Comparison of ENCODE assay signal across 8 mouse cellular contexts in the genomic region with DNA sequence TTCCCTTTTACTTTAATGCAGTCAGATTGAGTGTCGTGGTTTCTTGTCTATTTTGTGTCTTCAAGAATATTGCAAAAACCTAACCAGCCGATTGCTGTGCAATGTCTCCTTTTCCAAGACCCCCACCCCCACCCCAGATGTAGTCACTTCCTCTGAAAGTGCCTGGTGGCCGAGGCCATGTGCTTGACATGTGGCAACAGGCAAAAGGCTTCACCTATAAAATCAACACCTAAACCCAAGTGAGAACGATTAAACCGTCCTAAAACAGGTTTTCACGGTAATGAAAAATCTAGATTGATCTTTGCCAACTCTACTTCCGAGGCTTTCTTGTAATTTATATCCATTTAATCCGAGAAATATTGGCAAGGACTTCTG. TPM values are rescaled to one million over a fixed set of nuclear protein-coding genes. Genes with fewer than 3 reads are reported as not detected.
DNase-seq lines count a peak whose midpoint lies in the region; ATAC-seq lines count a peak whose summit lies in the region.

No protein-coding gene starts in this region.

- DNase-seq in adrenal gland, postnatal 10 days = peak; percentile 23
- no peak for DNase-seq in adrenal gland, postnatal 25 days
- DNase-seq in A20 (ENCODE audit: low read depth, low spot score) = peak; percentile 80
- peak; percentile 55 for DNase-seq in embryonic facial prominence, embryonic 14.5 days (ENCODE audit: low spot score)
- DNase-seq in frontal cortex, postnatal 10 days (ENCODE audit: low spot score in 2 of 2) = no peak
- DNase-seq in left cerebral cortex, postnatal 10 days (ENCODE audit: extremely low spot score in 1 of 2, low spot score in 2 of 2) = no peak

- no peaks in the 10 kb centered on the region for H3K27me3 ChIP-seq in embryonic facial prominence, embryonic 14.5 days (replicated peaks; ENCODE audit: control insufficient read depth, insufficient read depth, low read length)
- H3K27me3 ChIP-seq in limb, embryonic 13.5 days = no peaks in the 10 kb centered on the region
- H3K27me3 ChIP-seq in neural tube, embryonic 13.5 days = no peaks in the 10 kb centered on the region

- peak overlapping the region; percentile 97 for H3K27ac ChIP-seq in embryonic facial prominence, embryonic 14.5 days (replicated peaks; ENCODE audit: low read depth, low read length)
- peak overlapping the region; percentile 96; the same call in 1 of the 2 replicates for H3K27ac ChIP-seq in limb, embryonic 13.5 days
- no peak overlapping the region for H3K27ac ChIP-seq in neural tube, embryonic 13.5 days (replicated peaks)

- H3K4me2 ChIP-seq in embryonic facial prominence, embryonic 14.5 days (ENCODE audit: low read depth, low read length) = peak overlapping the region; percentile 77
- peak overlapping the region; percentile 81 for H3K4me2 ChIP-seq in limb, embryonic 13.5 days (replicated peaks)
- peak overlapping the region; percentile 80 for H3K4me2 ChIP-seq in neural tube, embryonic 13.5 days

- peaks cover 25% of the 10 kb centered on the region for H3K4me1 ChIP-seq in embryonic facial prominence, embryonic 14.5 days (ENCODE audit: control insufficient read depth, insufficient read depth, low read length)
- H3K4me1 ChIP-seq in limb, embryonic 13.5 days = peaks cover 44% of the 10 kb centered on the region
- peaks cover 37% of the 10 kb centered on the region for H3K4me1 ChIP-seq in neural tube, embryonic 13.5 days (replicated peaks)

- no peaks in the 10 kb centered on the region for H3K9me3 ChIP-seq in embryonic facial prominence, embryonic 14.5 days (ENCODE audit: control insufficient read depth, low read length)
- no peaks in the 10 kb centered on the region for H3K9me3 ChIP-seq in limb, embryonic 13.5 days
- H3K9me3 ChIP-seq in neural tube, embryonic 13.5 days = no peaks in the 10 kb centered on the region

- intact Hi-C loops in left cerebral cortex, postnatal 10 days (cut with DNase I) = no loop called here

- peak overlapping the region; percentile 100 for H3K9ac ChIP-seq in embryonic facial prominence, embryonic 14.5 days (ENCODE audit: low read depth, low read length)
- H3K9ac ChIP-seq in limb, embryonic 13.5 days = peak overlapping the region; percentile 99
- H3K9ac ChIP-seq in neural tube, embryonic 13.5 days = peak overlapping the region; percentile 98

- WGBS in embryonic facial prominence, embryonic 14.5 days = 0% methylated on average over 8 of the region's 8 CpGs
- 1% methylated on average over 8 of the region's 8 CpGs for WGBS in limb, embryonic 13.5 days
- WGBS in neural tube, embryonic 13.5 days = under 1% methylated on average over 8 of the region's 8 CpGs

- no peak for ATAC-seq in embryonic facial prominence, embryonic 14.5 days (ENCODE audit: low read depth)
- no peak for ATAC-seq in limb, embryonic 13.5 days (ENCODE audit: low FRiP score, low read depth)
- ATAC-seq in neural tube, embryonic 13.5 days (ENCODE audit: low read depth) = no peak

- H3K4me3 ChIP-seq in embryonic facial prominence, embryonic 14.5 days (ENCODE audit: low read depth, low read length) = peak overlapping the region; percentile 100
- peak overlapping the region; percentile 99 for H3K4me3 ChIP-seq in limb, embryonic 13.5 days
- H3K4me3 ChIP-seq in neural tube, embryonic 13.5 days = peak overlapping the region; percentile 100

- H3K36me3 ChIP-seq in embryonic facial prominence, embryonic 14.5 days (ENCODE audit: control insufficient read depth, insufficient read depth, low read length) = peaks cover 27% of the 10 kb centered on the region
- H3K36me3 ChIP-seq in limb, embryonic 13.5 days = peaks cover 23% of the 10 kb centered on the region
- H3K36me3 ChIP-seq in neural tube, embryonic 13.5 days = peaks cover 18% of the 10 kb centered on the region

RNA-seq across cellular contexts. Expression of a gene that starts 1.1 kb away (rescaled TPM):
- 100 to 1,000 TPM; 395 to 399 TPM for total RNA-seq in adrenal gland, postnatal 10 days (2021)
- total RNA-seq in adrenal gland, postnatal 25 days (2021) = 346 and 405 TPM in 2 replicates
- 1,063 and 1,144 TPM in 2 replicates for polyA plus RNA-seq in embryonic facial prominence, embryonic 14.5 days (2014; fragmentation: Nextera tagmentation; extraction: Ambion mirVana)
- polyA plus RNA-seq in limb, embryonic 13.5 days (2015; fragmentation: Nextera tagmentation; extraction: Ambion mirVana) = 1,115 and 1,121 TPM in 2 replicates
- 571 and 620 TPM in 2 replicates for polyA plus RNA-seq in neural tube, embryonic 13.5 days (2015; fragmentation: Nextera tagmentation; extraction: Ambion mirVana)
- total RNA-seq in left cerebral cortex, postnatal 10 days (2021) = 100 to 1,000 TPM; 255 TPM

RNA-seq across cellular contexts. Expression of a gene that starts 11.2 kb away (rescaled TPM):
- total RNA-seq in adrenal gland, postnatal 10 days (2021) = 10 to 100 TPM; 32.3 to 34.9 TPM
- total RNA-seq in adrenal gland, postnatal 25 days (2021) = 24.8 and 36.1 TPM in 2 replicates
- polyA plus RNA-seq in embryonic facial prominence, embryonic 14.5 days (2014; fragmentation: Nextera tagmentation; extraction: Ambion mirVana) = 34.7 and 42.7 TPM in 2 replicates
- 46.7 and 53.7 TPM in 2 replicates for polyA plus RNA-seq in limb, embryonic 13.5 days (2015; fragmentation: Nextera tagmentation; extraction: Ambion mirVana)
- polyA plus RNA-seq in neural tube, embryonic 13.5 days (2015; fragmentation: Nextera tagmentation; extraction: Ambion mirVana) = 28.9 and 31.0 TPM in 2 replicates
- 10 to 100 TPM; 29.3 to 31.7 TPM for total RNA-seq in left cerebral cortex, postnatal 10 days (2021)

RNA-seq across cellular contexts. Expression of a gene that starts 14.2 kb away (rescaled TPM):
- total RNA-seq in adrenal gland, postnatal 10 days (2021) = 1 to 10 TPM; 2.0 to 6.6 TPM
- total RNA-seq in adrenal gland, postnatal 25 days (2021) = 5.1 and 6.2 TPM in 2 replicates
- 3.6 and 4.1 TPM in 2 replicates for polyA plus RNA-seq in embryonic facial prominence, embryonic 14.5 days (2014; fragmentation: Nextera tagmentation; extraction: Ambion mirVana)
- polyA plus RNA-seq in limb, embryonic 13.5 days (2015; fragmentation: Nextera tagmentation; extraction: Ambion mirVana) = 3.7 and 6.8 TPM in 2 replicates
- 3.0 and 4.5 TPM in 2 replicates for polyA plus RNA-seq in neural tube, embryonic 13.5 days (2015; fragmentation: Nextera tagmentation; extraction: Ambion mirVana)
- 1 to 10 TPM; 2.1 to 3.9 TPM for total RNA-seq in left cerebral cortex, postnatal 10 days (2021)

RNA-seq across cellular contexts. Expression of a gene that starts 37.8 kb away (rescaled TPM):
- 10 to 100 TPM; 30.4 to 46.1 TPM for total RNA-seq in adrenal gland, postnatal 10 days (2021)
- total RNA-seq in adrenal gland, postnatal 25 days (2021) = 21.8 and 34.9 TPM in 2 replicates
- polyA plus RNA-seq in embryonic facial prominence, embryonic 14.5 days (2014; fragmentation: Nextera tagmentation; extraction: Ambion mirVana) = 14.2 and 18.6 TPM in 2 replicates
- 9.8 and 10.3 TPM in 2 replicates for polyA plus RNA-seq in limb, embryonic 13.5 days (2015; fragmentation: Nextera tagmentation; extraction: Ambion mirVana)
- 8.8 and 9.2 TPM in 2 replicates for polyA plus RNA-seq in neural tube, embryonic 13.5 days (2015; fragmentation: Nextera tagmentation; extraction: Ambion mirVana)
- 10 to 100 TPM; 17.4 to 17.6 TPM for total RNA-seq in left cerebral cortex, postnatal 10 days (2021)

RNA-seq across cellular contexts. Expression of a gene that starts 37.8 kb away (rescaled TPM):
- 10 to 100 TPM; 86.9 to 90.3 TPM for total RNA-seq in adrenal gland, postnatal 10 days (2021)
- 103 and 108 TPM in 2 replicates for total RNA-seq in adrenal gland, postnatal 25 days (2021)
- 180 and 188 TPM in 2 replicates for polyA plus RNA-seq in embryonic facial prominence, embryonic 14.5 days (2014; fragmentation: Nextera tagmentation; extraction: Ambion mirVana)
- polyA plus RNA-seq in limb, embryonic 13.5 days (2015; fragmentation: Nextera tagmentation; extraction: Ambion mirVana) = 186 and 193 TPM in 2 replicates
- polyA plus RNA-seq in neural tube, embryonic 13.5 days (2015; fragmentation: Nextera tagmentation; extraction: Ambion mirVana) = 166 and 172 TPM in 2 replicates
- total RNA-seq in left cerebral cortex, postnatal 10 days (2021) = 100 to 1,000 TPM; 183 to 198 TPM

Comparison
In these comparisons a context has a peak if more than half of its experiments do, and no peak if none do; other contexts are left out.
1. DNase-seq: peak in adrenal gland, postnatal 10 days (single experiment), A20 (single experiment) and embryonic facial prominence, embryonic 14.5 days (single experiment); none in adrenal gland, postnatal 25 days (single experiment), frontal cortex, postnatal 10 days (0 of 2) and left cerebral cortex, postnatal 10 days (0 of 2).
2. Peak in every context shown above with its lines, with median percentiles within 50 percentile points of each other: H3K4me2 ChIP-seq, H3K4me3 ChIP-seq and H3K9ac ChIP-seq.